Mouse (Mus musculus): Measurements from ENCODE around the gene Rasal2.

- TF ChIP-seq CTCF (conservative IDR thresholded peaks at IDR 0.05; ENCODE audit: low read length) = no peak
- no peak for TF ChIP-seq POU5F1 (IDR thresholded peaks at IDR 0.05; ENCODE audit: borderline replicate concordance, low read length)
Observed at GRCm38 (mm10) chr1:157092622-157093021, 319.8 kb downstream of the Rasal2 start.

Measured in E14TG2a.4 (cell line).